Mouse (Mus musculus): ENCODE data around the gene Zfp239. TPM values are rescaled to one million over a fixed set of nuclear protein-coding genes. Genes with fewer than 3 reads are reported as not detected.

Zfp239 gene
- polyA plus RNA-seq, 1 experiment from 2014 or later, result 16.9 TPM

GRCm38 (mm10) chr6:117916205-117916736 is 54.4 kb downstream of the Zfp239 start:
- H3K4me1 ChIP-seq (replicated peaks), result peaks cover 36% of the 10 kb centered on the region
- no peak for ATAC-seq (ENCODE audit: low FRiP score, low read depth)
- no peaks in the 10 kb centered on the region for H3K36me3 ChIP-seq
- peak overlapping the region; percentile 97 for H3K4me2 ChIP-seq
- peak overlapping the region; percentile 58 for H3K9ac ChIP-seq
- peak overlapping the region; percentile 80 for H3K27ac ChIP-seq (replicated peaks)
- H3K27me3 ChIP-seq, result no peaks in the 10 kb centered on the region
- H3K9me3 ChIP-seq, result no peaks in the 10 kb centered on the region
- H3K4me3 ChIP-seq, result peak overlapping the region; percentile 63
- 3% methylated on average over 12 of the region's 12 CpGs for WGBS

- Histone ChIP-seq H3K4me2 (peak overlapping the region; percentile 97), H3K4me3 (peak overlapping the region; percentile 63), H3K4me1 (replicated peaks) (peaks cover 36% of the 10 kb centered on the region), H3K9ac (peak overlapping the region; percentile 58), H3K27me3 (no peaks in the 10 kb centered on the region), H3K36me3 (no peaks in the 10 kb centered on the region), H3K27ac (replicated peaks) (peak overlapping the region; percentile 80), H3K9me3 (no peaks in the 10 kb centered on the region)
- 0% methylated on average over 61 of the region's 62 CpGs for WGBS
- peak; percentile 88 for ATAC-seq (ENCODE audit: low FRiP score, low read depth)
Measured at GRCm38 (mm10) chr6:117916737-117917426, 55.0 kb downstream of the Zfp239 start.

GRCm38 (mm10) chr6:117917576-117917975 is 55.7 kb downstream of the Zfp239 start:
- Histone ChIP-seq H3K27ac (replicated peaks) (peak overlapping the region; percentile 80), H3K36me3 (no peaks in the 10 kb centered on the region; the same call in 1 of the 2 replicates), H3K27me3 (no peaks in the 10 kb centered on the region), H3K4me3 (peak overlapping the region; percentile 63), H3K9ac (peak overlapping the region; percentile 58), H3K4me2 (peak overlapping the region; percentile 97), H3K4me1 (replicated peaks) (peaks cover 36% of the 10 kb centered on the region), H3K9me3 (no peaks in the 10 kb centered on the region)
- ATAC-seq (ENCODE audit: low FRiP score, low read depth), result no peak
- WGBS, result 2% methylated on average over 21 of the region's 21 CpGs

- no peaks in the 10 kb centered on the region; the same call in 1 of the 2 replicates for H3K36me3 ChIP-seq
- H3K4me2 ChIP-seq, result peak overlapping the region; percentile 97
- peak overlapping the region; percentile 58 for H3K9ac ChIP-seq
- H3K27me3 ChIP-seq, result no peaks in the 10 kb centered on the region
- H3K9me3 ChIP-seq, result no peaks in the 10 kb centered on the region
- peaks cover 36% of the 10 kb centered on the region for H3K4me1 ChIP-seq (replicated peaks)
- H3K4me3 ChIP-seq, result peak overlapping the region; percentile 63
- WGBS, result 28% methylated on average over 5 of the region's 5 CpGs
- H3K27ac ChIP-seq (replicated peaks), result no peak overlapping the region
- no peak for ATAC-seq (ENCODE audit: low FRiP score, low read depth)
Measured at GRCm38 (mm10) chr6:117918043-117918442, 56.1 kb downstream of the Zfp239 start.

- ATAC-seq (ENCODE audit: low FRiP score, low read depth), result no peak
- Histone ChIP-seq H3K36me3 (peaks cover 5% of the 10 kb centered on the region), H3K27ac (replicated peaks) (no peak overlapping the region), H3K9me3 (no peaks in the 10 kb centered on the region), H3K4me2 (no peak overlapping the region), H3K4me1 (replicated peaks) (peaks cover 35% of the 10 kb centered on the region), H3K4me3 (no peak overlapping the region), H3K27me3 (no peaks in the 10 kb centered on the region), H3K9ac (no peak overlapping the region)
- WGBS, result 66% methylated on average over 3 of the region's 3 CpGs
Measured at GRCm38 (mm10) chr6:117920659-117921640, 59.0 kb downstream of the Zfp239 start.

GRCm38 (mm10) chr6:117922041-117922440 is 60.1 kb downstream of the Zfp239 start:
- ATAC-seq (ENCODE audit: low FRiP score, low read depth), result no peak
- Histone ChIP-seq H3K27me3 (no peaks in the 10 kb centered on the region), H3K27ac (replicated peaks) (no peak overlapping the region), H3K9me3 (no peaks in the 10 kb centered on the region), H3K9ac (no peak overlapping the region), H3K36me3 (peaks cover 13% of the 10 kb centered on the region), H3K4me2 (no peak overlapping the region), H3K4me1 (replicated peaks) (peaks cover 24% of the 10 kb centered on the region), H3K4me3 (no peak overlapping the region)
- 93% methylated on average over 3 of the region's 3 CpGs for WGBS

Other genes with a start within 250 kb of the Zfp239 start
- gene Zfp637, start 20.9 kb upstream of the Zfp239 start, polyA plus RNA-seq (2015; fragmentation: Nextera tagmentation; extraction: Ambion mirVana), result 133 and 137 TPM in 2 replicates
- gene Hnrnpf, start 38.2 kb downstream of the Zfp239 start, polyA plus RNA-seq (2015; fragmentation: Nextera tagmentation; extraction: Ambion mirVana), result 270 and 273 TPM in 2 replicates
- gene Fxyd4, start 75.6 kb downstream of the Zfp239 start, polyA plus RNA-seq (2015; fragmentation: Nextera tagmentation; extraction: Ambion mirVana), result 2.4 and 3.9 TPM in 2 replicates
- 4.6 and 5.0 TPM in 2 replicates for gene Rasgef1a, start 149.3 kb downstream of the Zfp239 start, polyA plus RNA-seq (2015; fragmentation: Nextera tagmentation; extraction: Ambion mirVana)